Mouse (Mus musculus) spleen, adult 2 months (tissue): Measurements from ENCODE around the gene Mapk1ip1l. TPM values are rescaled to one million over a fixed set of nuclear protein-coding genes. Genes with fewer than 3 reads are reported as not detected.

ENCODE experiments used
- DNase-seq, 2 experiments: peaks; one replicate each; pipeline versions ENCODE4 v3.0.0 to v3.0.0-alpha.2; 2012 to 2021; ENCODE audit warnings: low spot score in 2 of 2, low read depth in 1 of 2
- H3K27ac ChIP-seq: fragments of 200-500 bp; 2 replicates; pipeline ENCODE4 v1.5.1; 2012; ENCODE audit warnings: low read length, inconsistent platforms; ENCODE audit not compliant: insufficient read depth
- H3K27me3 ChIP-seq: fragments of 200-500 bp; 2 replicates; pipeline ENCODE4 v1.6.1; 2012; ENCODE audit warnings: mild to moderate bottlenecking, moderate library complexity, low read length, inconsistent platforms; ENCODE audit not compliant: control insufficient read depth, insufficient read depth
- H3K36me3 ChIP-seq: fragments of 200-500 bp; 2 replicates; pipeline ENCODE4 v1.6.1; 2012; ENCODE audit warnings: mild to moderate bottlenecking, low read length, inconsistent platforms; ENCODE audit not compliant: control insufficient read depth, insufficient read depth
- H3K4me1 ChIP-seq: fragments of 200-500 bp; 2 replicates; pipeline ENCODE4 v1.6.1; 2011; ENCODE audit warnings: inconsistent platforms; ENCODE audit not compliant: control insufficient read depth, insufficient read depth, insufficient read length
- H3K4me3 ChIP-seq: fragments of 200-500 bp; 2 replicates; pipeline ENCODE4 v1.5.1; 2011; ENCODE audit warnings: mild to moderate bottlenecking, inconsistent platforms; ENCODE audit not compliant: insufficient read depth, insufficient read length; ENCODE audit errors: extremely low read depth
- CTCF ChIP-seq: fragments of 200-500 bp; IDR thresholded peaks from 2 replicates; pipeline ENCODE4 v1.5.1; 2011; ENCODE audit warnings: mild to moderate bottlenecking, inconsistent platforms; ENCODE audit not compliant: insufficient read depth, insufficient read length, insufficient replicate concordance; ENCODE audit errors: extremely low read depth
- POLR2A ChIP-seq: fragments of 200-500 bp; IDR thresholded peaks from 2 replicates; pipeline ENCODE4 v1.6.1; 2011; ENCODE audit warnings: low read depth, low read length, inconsistent platforms
- WGBS: fragments of 180-500 bp; shearing (Covaris S2); methylation state at CpG from one replicate; pipeline ENCODE4 v1.1.7; 2018; 5-methylcytosine and 5-hydroxymethylcytosine counted together
- polyA plus RNA-seq: library from polyadenylated mRNA; depleted of rRNA; stranded (reverse); fragments of >200 nt; gene quantifications from 2 replicates; pipeline ENCODE4 v1.2.3, GENCODE M21; 2012

Gene Mapk1ip1l
- polyA plus RNA-seq, 1 experiment, result 40.4 TPM

- TF ChIP-seq POLR2A, result no peak
- no peak for TF ChIP-seq CTCF
- Histone ChIP-seq H3K27me3 (no peaks in the 10 kb centered on the region), H3K4me1 (no peaks in the 10 kb centered on the region), H3K27ac (no peak overlapping the region), H3K4me3 (no peak overlapping the region), H3K36me3 (no peaks in the 10 kb centered on the region)
- no peak for DNase-seq
- WGBS, result 91% methylated on average over 10 of the region's 10 CpGs
Measured at GRCm38 (mm10) chr14:47340231-47340925, 42.3 kb downstream of the Mapk1ip1l start.

- H3K4me3 ChIP-seq, result no peak overlapping the region
- no peaks in the 10 kb centered on the region for H3K27me3 ChIP-seq
- TF ChIP-seq CTCF (no peak), POLR2A (no peak)
- no peaks in the 10 kb centered on the region for H3K4me1 ChIP-seq
- DNase-seq, result no peak
- H3K27ac ChIP-seq, result no peak overlapping the region
- H3K36me3 ChIP-seq, result no peaks in the 10 kb centered on the region
- 65% methylated on average over 4 of the region's 4 CpGs for WGBS
Measured at GRCm38 (mm10) chr14:47341811-47342291, 43.8 kb downstream of the Mapk1ip1l start.

GRCm38 (mm10) chr14:47346715-47347114 lies 48.6 kb downstream of the Mapk1ip1l start:
- no peak for DNase-seq
- TF ChIP-seq CTCF (no peak), POLR2A (no peak)
- Histone ChIP-seq H3K4me3 (no peak overlapping the region), H3K36me3 (no peaks in the 10 kb centered on the region), H3K27me3 (no peaks in the 10 kb centered on the region), H3K4me1 (no peaks in the 10 kb centered on the region), H3K27ac (no peak overlapping the region)
- 79% methylated on average over 1 of the region's 1 CpGs for WGBS

- TF ChIP-seq POLR2A (no peak), CTCF (no peak)
- Histone ChIP-seq H3K27ac (no peak overlapping the region), H3K4me3 (no peak overlapping the region), H3K4me1 (no peaks in the 10 kb centered on the region), H3K36me3 (no peaks in the 10 kb centered on the region), H3K27me3 (no peaks in the 10 kb centered on the region)
- WGBS, result 82% methylated on average over 2 of the region's 2 CpGs
- no peak for DNase-seq
Measured at GRCm38 (mm10) chr14:47350974-47351373, 52.9 kb downstream of the Mapk1ip1l start.

- no peak for DNase-seq
- Histone ChIP-seq H3K4me3 (no peak overlapping the region), H3K36me3 (no peaks in the 10 kb centered on the region), H3K4me1 (no peaks in the 10 kb centered on the region), H3K27me3 (no peaks in the 10 kb centered on the region), H3K27ac (no peak overlapping the region)
- 96% methylated on average over 10 of the region's 10 CpGs for WGBS
- TF ChIP-seq CTCF, result no peak
- no peak for TF ChIP-seq POLR2A
Measured at GRCm38 (mm10) chr14:47352272-47352671, 54.2 kb downstream of the Mapk1ip1l start.

GRCm38 (mm10) chr14:47353240-47353639 lies 55.2 kb downstream of the Mapk1ip1l start:
- Histone ChIP-seq H3K27ac (no peak overlapping the region), H3K4me1 (no peaks in the 10 kb centered on the region), H3K4me3 (no peak overlapping the region), H3K27me3 (no peaks in the 10 kb centered on the region), H3K36me3 (no peaks in the 10 kb centered on the region)
- no peak for TF ChIP-seq POLR2A
- no peak for TF ChIP-seq CTCF
- DNase-seq, result no peak
- 77% methylated on average over 4 of the region's 4 CpGs for WGBS

- 59% methylated on average over 8 of the region's 8 CpGs for WGBS
- no peaks in the 10 kb centered on the region for H3K4me1 ChIP-seq
- H3K27me3 ChIP-seq, result no peaks in the 10 kb centered on the region
- DNase-seq, result no peak
- H3K4me3 ChIP-seq, result no peak overlapping the region
- no peaks in the 10 kb centered on the region for H3K36me3 ChIP-seq
- no peak for TF ChIP-seq POLR2A
- no peak for TF ChIP-seq CTCF
- no peak overlapping the region for H3K27ac ChIP-seq
Measured at GRCm38 (mm10) chr14:47354111-47354577, 56.1 kb downstream of the Mapk1ip1l start.
